Mouse (Mus musculus) cerebellum, adult 9-10 months (tissue): ENCODE data around the gene Prss22.

Experiments
- DNase-seq: peaks from one replicate; pipeline ENCODE4 v3.0.0; 2022

The Prss22 gene

DNA sequence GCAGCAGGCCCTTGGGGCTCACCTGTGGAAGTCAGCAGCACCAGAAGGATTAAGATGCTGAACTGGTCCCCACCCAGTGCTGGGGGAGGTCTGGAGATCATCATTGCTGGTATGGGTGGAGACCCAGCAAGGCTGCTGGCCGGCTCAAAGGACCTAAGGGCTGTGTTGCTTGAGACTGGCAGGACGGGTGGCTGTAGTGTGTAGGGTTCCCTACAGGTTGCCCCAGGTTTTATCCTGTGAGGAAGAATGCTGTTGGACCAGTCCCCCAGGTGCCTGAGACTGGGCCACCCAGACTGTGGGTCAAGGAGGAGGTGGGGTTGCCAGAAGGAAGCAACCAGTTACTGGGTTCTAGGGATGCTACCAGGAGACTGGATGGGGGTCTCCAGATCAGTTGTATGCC is at the start of gene Prss22:
Gene Prss22 (minus strand): TSS at position 200 of the 400 bp plus-strand sequence.
- no peak for DNase-seq

DNA sequence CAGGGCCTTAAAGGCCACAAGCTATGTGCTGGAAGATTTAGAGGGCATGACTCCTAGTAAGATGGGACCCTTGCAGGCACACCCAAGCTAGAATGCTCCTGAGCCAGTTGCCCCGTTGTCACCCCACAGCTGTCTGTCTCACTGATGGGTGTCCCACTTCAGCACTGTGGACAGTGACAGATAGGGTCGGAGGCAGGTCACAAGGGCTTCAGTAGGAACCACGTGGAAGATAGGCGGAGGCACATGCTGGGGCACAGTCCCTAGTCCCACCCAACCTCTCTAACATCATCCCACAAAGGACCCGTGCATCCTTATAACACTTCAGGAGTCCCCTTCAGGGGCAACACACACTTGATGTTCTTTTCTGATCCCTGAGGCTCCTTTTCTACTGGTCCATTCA is 48.1 kb upstream of the Prss22 start:
- no peak for DNase-seq

DNA sequence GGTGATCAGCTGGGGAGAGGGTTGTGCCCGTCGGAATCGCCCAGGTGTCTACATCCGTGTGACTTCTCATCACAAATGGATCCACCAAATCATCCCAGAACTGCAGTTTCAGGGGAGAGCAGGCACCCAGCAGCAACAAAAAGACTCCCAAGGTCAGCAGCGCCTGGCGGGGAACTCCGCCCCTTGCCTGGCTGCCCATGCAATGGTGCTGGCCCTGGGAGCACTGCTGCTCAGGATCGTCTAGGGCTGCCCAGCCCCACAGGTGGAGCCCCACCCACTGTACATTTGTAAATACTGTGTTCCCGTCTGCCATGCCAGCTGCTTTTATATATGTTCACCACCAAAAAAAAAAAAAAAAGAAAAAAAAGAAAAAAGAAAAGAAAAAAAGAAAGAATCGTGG is 47.7 kb upstream of the Prss22 start:
- no peak for DNase-seq

DNA sequence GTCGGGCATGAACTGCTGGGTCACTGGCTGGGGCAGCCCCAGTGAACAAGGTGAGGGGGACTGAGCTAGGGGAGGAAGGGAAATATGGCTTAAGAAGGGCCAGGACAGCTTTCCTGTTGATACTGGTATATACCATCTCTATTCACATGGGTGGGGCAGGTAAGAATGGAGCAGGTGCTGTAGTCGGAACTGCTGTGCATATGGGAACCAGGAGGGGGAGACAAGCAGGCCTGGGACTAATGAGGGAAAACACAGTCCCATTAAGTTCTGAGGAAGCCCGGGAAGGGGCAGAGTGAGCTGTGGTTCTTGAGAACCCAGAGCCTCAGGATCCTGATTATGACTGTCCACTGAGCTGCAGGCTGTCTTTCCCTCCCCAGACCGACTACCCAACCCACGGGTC is 46.6 kb upstream of the Prss22 start:
- no peak for DNase-seq

DNA sequence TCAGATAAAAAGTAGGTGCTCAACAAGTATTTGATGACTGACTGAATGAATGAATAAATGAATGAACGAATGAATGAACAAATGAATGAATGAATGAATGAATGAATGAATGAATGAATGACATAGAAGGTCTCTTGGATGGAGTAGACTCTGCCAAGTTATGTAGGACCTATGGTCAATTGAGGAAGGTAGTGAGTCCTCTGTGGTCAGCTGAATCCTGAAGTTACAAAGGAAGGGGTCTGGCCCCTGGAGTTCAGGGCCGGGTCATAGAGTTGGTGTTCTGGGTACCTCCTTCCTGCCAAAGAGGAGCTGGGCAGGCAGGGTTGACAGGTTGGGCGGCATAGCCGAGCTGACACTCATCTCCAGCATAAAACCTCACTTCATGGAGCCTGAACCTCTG is 39.9 kb upstream of the Prss22 start, which contains the start of gene Prss27:
Gene Prss27 (plus strand): TSS at position 301 of the 400 bp plus-strand sequence.
- no peak for DNase-seq

DNA sequence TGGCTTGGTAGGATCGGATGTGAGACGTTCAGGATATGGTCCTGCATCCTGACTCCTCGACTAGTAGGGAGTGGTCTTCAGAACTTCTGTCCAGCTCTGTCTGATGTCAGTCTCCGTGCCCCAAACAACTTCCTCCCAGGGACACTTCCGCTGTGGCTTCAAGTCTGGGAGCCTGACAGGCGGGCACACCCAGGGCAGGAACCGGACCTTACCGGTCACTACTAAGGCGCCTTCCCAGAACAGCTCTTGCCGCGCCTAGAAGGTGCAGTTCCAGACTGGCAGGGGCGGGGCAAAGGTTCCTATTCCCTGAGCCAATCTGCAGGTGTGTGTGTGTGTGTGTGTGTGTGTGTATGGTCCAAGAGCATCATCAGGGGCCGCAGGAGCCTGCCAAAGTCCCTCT is 39.5 kb upstream of the Prss22 start:
- no peak for DNase-seq

DNA sequence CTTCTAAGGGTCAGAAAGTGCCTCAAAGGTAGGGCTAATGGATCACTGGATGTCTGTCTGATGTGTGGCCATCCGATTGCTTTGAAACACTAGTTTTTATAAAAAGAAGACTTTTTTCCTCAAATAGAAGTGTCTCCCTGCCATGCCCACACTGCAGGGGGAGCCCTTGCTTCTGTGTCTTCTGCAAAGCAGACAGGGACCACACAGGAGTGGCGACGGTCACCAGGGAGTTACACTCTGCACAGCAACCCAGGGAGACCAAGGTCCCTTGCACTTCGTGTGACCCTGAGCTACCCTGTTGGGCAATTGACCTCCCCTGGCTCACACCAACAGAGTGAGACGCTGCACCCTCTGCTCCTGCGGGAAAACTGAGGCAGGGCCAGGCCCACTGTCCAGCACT is 39.1 kb upstream of the Prss22 start:
- DNase-seq: no peak

DNA sequence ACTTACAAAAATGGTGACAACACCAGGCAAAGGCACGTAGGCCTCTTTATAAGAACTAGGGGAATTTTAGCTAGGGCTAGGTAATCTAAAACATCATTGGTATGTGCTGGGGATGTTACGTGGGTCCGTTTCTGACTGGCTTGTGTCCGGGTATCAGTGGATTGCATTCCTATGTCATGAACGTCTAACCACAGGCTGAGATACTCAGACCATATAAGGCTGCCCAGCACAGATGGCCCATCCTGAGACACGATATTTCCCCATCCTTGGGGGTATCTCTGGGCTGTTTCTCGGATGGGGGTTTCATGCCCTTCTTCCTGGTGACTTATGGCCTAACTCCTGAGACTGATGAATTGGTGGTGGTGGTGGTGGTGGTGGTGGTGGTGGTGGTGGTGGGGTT is 37.2 kb upstream of the Prss22 start:
- DNase-seq: no peak

DNA sequence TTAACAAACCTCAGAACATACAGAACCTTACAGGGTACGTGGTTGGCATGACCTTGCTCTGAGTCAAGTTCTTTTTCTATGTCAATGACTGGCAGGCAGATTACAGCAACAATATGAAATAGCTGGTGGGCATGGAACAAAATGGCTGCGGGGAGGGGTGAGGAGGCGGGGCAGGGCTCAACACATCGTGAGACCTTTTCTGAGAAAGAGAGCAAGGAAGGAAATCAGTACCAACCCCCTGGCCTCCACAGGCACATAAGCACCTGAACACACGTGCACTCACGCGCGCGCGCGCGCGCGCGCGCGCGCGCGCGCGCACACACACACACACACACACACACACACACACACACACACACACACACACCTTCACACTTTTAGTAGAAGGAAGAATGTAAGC is 32.7 kb upstream of the Prss22 start:
- no peak for DNase-seq

DNA sequence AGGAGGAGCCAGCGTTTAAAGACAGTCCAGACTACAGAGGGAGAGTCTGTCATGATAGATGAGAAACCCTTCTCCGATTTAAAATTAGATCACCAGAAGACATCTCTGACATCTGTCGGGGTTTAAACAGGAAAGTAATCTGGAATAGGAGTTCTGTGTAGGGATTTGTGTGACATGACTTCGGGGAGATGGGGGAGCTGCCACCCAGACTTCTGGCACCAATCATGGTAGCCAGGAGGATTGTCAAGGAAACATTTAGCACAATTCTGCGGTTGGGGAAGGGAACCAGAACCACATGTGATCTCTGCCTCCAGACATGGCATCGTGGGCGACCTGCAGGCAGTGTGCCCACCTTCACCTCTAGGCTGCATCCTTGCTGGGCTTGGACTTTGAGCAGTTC is 31.6 kb upstream of the Prss22 start:
- DNase-seq: no peak

DNA sequence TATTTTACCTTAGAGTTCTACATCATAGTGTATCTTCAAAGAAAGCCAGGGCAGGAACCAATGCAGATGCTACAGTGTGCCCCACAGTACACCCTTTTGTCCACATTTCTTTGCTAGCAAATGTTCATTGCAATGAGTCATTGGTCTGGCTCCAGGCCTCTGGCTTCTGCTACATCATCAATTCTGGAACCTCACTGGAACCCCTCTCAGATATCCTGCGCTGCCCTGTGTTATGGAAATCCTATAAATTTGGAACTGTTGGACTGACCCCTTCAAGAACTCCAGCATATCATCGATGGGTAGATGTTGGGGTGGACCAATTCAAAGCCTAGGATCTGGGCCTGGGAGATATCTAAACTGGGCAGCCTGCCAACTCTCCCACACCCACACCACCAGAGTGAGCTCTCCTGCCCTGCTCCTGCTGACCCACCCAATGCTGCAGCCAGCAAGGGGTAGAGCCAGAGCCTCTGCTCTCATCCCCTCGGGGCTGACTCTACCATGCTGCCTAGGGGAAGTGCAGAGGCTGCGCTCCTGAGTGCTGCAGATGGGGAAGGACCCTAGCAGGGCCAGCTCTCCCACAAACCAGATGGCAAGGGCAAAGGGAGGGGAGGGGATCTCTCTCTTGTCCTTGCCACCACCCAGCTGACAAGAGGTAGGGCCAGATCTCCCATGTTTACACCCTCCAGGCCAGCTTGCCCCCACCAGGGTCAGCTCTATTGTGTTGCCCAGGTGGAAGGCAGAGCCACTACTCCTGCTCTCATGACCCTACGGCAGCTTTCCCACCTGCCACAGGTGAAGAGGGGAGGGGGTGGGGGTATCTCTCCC is 23.7 kb upstream of the Prss22 start:
- DNase-seq: no peak

DNA sequence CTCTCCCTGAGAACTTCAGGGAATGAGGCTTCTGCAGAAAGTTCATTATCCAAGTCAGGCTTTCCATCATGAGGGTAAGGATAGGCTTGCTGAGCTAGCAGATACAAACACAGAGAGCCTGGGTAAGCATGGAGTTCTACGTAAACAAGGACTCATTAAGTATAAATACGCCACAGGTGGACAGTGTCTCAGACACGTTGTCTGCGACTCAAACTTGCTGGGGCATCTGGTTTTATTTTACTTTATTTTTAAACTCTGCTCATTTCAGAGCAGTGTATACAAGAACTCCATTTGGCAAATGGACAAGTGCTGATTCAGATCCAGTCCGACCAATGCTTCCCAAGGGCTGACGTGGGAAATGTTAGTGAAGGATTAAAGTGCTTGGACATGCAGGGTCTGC is 22.8 kb upstream of the Prss22 start:
- no peak for DNase-seq

DNA sequence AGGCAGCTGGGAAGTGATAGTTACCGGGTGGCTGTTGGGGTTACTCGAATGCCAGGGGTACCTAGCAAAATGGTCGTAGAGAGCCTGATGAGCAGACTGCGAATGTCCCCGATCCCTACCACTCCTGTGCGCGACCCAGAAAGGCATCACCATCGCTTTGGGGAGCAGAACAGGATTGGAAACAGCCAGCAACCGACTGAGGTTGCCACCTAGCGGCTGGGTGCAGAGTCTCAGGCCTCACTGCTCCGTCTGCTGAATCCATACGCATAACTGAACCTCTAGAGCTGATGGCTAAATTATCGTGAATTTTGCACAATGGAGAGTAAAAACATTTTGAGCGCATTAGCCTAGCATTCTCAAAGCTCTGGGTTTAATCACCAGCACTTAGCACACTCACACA is 17.8 kb upstream of the Prss22 start:
- DNase-seq: no peak

DNA sequence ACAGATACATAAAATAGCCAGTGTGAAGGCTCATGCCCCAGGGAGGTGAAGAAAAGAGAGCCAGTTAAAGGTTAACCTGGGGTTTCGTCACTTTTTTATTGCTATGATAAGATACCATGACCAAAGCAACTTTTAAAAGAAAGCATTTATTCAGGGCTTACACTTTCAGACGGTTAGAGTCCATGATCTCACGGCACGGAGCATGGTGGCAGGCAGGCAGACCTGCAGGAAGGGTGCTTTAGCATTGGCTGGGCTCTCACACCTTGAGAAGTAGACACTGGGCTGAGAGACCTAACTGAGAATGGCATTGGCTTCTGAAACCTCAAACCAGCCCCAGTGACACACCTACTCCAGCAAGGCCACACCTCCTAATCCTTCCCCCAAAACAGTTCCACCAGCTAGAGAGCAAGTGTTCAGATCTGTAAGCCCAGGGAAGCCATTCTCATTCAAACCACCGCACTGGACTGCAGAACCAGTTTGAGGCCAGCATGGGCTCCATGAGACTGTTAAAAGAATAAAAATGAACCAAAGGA is 16.6 kb upstream of the Prss22 start:
- no peak for DNase-seq

DNA sequence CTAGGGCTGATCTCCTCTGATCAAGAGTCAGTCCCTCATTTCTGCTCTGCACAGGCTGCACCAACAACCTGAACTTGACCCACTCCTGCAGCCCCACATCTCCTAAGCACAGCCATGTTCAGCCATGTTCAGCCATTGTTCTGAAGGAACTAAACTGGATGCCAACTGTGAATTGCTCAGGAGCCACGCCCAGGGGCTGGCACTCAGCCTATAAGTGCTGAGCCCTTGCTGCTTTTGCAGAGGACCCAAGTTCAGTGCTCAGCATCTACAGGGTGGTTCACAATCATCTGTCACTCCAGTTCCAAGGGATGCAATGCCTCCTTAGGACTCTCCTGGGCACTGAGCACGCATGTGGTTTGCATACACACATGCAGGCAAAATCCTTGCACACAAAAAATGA is 15.0 kb upstream of the Prss22 start:
- DNase-seq: no peak

DNA sequence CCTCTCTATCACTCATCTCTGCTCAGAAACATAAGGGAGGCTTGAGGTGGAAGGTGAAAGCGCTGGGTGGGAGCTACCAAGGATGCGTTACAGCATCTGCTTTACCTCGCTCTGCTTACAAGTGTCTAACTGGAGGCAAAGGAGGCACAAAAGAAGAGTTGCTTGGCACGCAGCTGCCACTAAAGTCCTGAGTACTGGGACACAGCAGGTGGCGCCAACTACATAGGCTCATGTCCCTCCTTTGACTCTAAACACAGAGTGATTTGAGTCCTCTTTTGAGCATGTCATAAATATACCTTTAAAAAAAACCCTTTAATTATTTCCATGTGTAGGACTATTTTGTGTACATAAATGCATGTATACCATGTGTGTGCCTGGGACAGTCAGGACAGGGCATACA is 11.7 kb upstream of the Prss22 start:
- DNase-seq: no peak

DNA sequence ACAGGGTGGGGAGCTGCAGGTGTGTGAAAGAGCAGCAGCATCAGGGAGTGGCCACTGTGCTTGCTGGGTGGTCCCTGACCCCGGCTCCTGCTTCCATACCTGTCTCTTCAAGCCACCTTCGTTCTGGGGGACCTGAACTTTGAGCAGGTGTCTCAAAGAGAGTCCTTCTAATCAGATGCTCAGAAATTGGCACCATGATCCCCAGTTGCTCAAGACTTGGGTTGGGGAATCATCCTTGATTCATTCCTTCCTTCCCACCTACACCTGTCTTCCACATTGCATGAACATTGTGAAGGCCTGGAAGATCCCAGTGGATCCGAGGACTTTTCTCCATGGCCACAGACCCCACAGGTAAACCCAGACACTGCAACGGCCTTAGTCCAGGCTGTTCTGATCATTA is 10.2 kb upstream of the Prss22 start:
- no peak for DNase-seq

DNA sequence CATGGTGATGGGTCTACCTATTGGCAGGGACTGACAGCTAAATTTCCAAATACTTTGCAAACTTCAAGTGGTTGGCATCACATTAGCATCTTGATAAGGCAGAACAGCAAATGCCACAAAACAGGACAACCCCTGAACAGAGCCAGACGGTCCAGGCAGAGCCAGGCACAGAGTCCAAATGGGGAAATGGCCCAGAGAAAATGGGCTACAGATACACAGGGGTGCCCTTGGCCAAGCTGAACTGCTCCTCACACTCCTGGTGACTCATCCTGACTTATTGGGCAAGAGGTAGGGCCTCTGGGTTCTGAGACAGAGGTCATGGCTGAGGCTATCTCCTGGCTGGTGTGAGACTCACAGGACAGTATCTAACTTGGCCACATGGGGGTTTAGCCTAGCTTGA is 9.5 kb upstream of the Prss22 start:
- no peak for DNase-seq

DNA sequence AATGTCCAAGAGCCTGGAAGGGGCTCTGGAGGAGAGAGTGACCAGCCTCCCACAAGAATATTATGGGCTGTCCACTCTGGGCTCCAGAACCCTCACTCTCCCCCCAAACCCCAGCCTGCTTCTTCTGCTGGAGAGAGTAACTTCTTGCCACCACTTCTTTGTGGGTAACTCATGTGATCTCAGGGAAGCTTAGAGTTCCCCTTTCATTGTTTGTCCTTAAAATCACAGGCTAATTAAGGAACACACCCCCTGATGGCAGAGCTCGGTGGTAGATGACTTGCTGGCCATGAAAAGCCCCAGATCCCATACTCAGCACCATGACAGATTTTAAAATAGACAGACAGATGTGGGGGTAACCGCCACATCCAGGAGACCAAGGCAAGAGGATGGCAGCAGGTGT is 9.0 kb upstream of the Prss22 start:
- no peak for DNase-seq

DNA sequence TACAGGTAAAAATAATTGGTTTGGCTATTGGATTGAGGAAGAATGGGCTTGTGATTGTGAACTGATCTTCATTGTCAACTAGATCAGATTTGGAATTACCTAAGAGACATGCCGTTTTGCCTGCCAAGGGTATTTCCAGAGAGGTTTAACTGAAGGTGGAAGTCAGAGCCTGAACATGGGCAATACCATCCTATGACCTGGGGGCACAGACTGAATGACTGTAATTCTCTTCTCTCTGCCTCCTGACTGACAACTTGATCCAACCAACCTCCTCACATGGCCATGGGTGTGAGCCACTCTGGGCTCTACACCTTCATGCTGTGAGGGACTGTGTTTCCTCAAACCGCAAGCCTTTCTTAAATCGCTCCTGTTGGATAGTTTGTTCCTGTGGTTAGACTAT is 7.1 kb upstream of the Prss22 start:
- DNase-seq: no peak

DNA sequence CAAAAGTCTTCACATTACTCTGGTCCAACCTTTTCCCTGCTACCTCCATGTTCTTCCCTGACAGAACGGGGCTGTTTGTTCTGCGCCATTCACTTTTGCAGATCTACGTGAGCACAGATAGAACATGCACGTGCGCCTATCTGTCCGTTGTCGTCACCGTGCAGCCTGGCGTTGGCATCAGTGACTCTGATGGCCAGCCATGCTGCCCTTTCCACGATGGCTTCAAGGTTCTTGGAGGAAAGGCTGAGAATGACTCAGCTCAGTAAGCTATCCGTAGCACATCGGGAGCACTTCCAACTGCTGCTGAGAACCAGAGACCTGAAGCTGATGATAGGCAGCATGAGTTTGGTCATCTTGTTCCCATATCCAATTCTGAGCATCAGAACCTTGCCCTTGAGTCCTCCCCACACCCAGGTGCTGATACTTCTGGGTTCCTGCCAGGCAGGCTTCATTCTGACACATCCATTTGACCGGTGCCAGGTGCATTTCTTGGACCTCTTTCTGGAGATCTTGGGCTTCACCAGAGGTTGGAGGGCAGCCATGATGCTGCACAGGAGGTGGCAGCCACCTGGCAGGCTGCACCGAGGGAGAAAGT is 6.3 kb upstream of the Prss22 start:
- DNase-seq: peak; percentile 55

DNA sequence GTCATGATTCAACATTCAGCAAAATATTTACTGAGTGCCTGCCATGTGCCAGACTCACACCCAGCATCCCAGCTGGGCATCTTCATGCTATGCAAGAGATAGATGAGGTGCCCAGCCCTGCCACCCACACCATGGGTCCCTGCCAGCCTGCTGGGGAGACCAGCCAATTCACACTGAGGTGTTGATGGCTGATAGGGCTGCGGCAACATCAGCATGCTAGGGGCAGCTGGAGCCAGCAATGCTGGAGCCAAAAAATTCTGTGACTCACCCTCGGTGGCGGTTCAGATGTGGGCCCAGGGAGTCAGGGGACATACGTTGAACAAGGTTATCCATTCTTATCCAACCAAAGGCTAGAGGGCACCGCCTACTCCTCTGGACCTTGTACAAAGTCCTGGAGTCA is 2.5 kb upstream of the Prss22 start:
- no peak for DNase-seq

DNA sequence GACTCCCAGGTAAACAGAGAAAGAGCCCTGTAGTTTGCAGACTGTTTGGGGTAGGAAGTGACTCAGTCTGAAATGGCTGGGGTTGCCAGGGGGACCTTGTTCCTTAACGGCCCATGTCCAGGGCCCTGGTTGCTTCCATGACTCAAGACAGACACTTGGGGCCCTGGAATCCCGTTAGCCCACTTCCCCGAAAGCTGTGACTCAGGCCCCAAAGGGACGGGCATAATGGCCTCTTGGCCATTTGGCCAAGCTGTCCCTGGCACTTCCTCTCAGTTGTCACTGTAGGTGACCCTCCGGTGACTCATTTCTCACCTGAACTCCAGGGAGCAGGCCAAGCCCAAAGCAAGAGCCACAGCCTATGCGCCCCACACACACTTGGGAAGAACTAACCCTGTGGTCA is 483 bp upstream of the Prss22 start:
- no peak for DNase-seq

DNA sequence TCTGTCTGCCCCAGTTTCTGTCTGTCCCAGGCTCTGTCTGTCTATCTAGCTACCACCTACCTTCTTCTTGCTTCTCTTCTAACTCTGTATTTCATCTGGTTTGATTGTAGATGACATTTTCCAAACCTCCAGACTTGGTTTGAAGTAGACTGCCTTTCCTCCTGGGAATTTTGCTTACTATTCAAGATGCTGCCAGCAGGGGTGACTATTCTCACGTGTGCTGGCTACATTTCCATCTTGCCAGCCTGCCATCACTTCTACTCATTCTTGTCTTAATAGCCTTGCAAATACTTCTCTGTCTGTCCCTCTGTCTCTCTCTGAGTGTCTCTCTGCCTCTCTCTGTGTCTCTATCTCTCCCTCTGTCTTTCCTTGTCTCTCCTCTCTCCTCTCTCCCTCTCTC is 2.5 kb downstream of the Prss22 start:
- DNase-seq: no peak

DNA sequence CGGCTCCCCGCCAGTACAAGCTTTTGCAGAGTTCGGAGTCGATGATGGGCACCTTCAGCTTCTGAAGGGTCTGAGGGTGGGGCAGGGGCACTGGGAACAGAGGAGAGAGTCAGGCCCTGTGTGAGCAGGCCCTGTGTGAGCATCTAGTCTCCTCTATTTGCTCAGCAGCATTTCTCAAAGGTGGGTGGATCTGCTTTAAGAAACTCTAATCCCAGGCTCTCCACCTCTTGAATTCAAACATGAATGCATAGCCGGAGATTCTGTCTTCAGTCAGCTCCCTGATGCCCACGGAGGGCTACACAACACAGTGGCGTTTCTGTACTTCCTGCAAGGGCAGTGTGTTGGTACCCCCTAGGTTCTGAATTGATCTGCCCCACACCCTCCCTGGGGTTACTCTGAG is 3.2 kb downstream of the Prss22 start:
- no peak for DNase-seq
